Mouse (Mus musculus): ENCODE results near the gene Tacc2.

- TF ChIP-seq CTCF (IDR thresholded peaks at IDR 0.05; ENCODE audit: low read depth) (peak; percentile 87), EP300 (IDR thresholded peaks at IDR 0.05; ENCODE audit: low read depth) (no peak; the same call in 1 of the 2 replicates)
These were observed 96.2 kb downstream of the Tacc2 start for GRCm38 (mm10) chr7:130673169-130674033.
